Mouse (Mus musculus) kidney, adult 18-20 months (tissue): ENCODE results near the gene Zbtb18.
"Not testable (repeated sequence)": the region's sequence is repeated elsewhere in the genome, so short reads cannot be mapped to it uniquely, and the experiment has no call there.

Source experiments
- DNase-seq: peaks from one replicate; pipeline ENCODE4 v3.0.0; 2021

Gene Zbtb18

DNA sequence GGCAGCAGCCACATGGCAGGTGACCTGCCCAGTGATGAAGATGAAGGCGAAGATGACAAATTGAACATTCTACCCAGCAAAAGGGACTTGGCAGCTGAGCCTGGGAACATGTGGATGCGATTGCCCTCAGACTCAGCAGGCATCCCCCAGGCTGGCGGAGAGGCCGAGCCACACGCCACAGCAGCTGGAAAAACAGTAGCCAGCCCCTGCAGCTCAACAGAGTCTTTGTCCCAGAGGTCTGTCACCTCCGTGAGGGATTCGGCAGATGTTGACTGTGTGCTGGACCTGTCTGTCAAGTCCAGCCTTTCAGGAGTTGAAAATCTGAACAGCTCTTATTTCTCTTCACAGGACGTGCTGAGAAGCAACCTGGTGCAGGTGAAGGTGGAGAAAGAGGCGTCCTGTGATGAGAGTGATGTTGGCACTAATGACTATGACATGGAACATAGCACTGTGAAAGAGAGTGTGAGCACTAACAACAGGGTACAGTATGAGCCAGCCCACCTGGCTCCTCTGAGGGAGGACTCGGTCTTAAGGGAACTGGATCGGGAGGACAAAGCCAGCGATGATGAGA, 5.5 kb downstream of the Zbtb18 start:
- no peak for DNase-seq

DNA sequence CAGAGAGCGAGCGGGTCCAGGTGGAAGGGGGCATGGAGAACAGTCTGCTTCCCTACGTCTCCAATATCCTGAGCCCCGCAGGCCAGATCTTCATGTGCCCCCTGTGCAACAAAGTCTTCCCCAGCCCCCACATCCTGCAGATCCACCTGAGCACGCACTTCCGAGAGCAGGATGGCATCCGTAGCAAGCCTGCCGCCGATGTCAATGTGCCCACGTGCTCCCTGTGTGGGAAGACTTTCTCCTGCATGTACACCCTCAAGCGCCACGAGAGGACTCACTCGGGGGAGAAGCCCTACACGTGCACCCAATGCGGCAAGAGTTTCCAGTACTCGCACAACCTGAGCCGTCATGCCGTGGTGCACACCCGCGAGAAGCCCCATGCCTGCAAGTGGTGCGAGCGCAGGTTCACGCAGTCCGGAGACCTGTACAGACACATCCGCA, 6.0 kb downstream of the Zbtb18 start:
- DNase-seq = no peak

DNA sequence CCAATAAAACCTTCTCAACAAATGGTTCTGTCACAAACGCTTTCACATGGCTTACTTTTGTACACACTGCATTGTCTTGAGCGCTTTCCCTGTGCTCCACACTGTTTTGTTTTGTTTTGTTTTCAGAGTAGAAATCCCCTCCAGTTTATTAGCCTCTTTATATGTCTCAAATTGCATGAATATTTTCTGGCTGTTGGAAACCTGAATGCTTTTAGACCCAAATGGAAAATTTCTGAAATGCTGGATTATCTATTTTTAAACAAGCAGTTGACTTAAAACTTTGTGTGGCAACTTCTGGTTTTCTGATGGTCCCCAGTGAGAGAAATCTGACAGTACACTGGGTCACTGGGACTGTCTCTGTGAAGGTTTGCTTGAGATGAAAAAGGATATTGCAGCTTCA, 6.8 kb downstream of the Zbtb18 start:
- DNase-seq = no peak

GRCm38 (mm10) chr1:177449857-177450256, 7.7 kb downstream of the Zbtb18 start:
- not testable (repeated sequence) for DNase-seq

GRCm38 (mm10) chr1:177451041-177451440, 8.9 kb downstream of the Zbtb18 start:
- DNase-seq = no peak

DNA sequence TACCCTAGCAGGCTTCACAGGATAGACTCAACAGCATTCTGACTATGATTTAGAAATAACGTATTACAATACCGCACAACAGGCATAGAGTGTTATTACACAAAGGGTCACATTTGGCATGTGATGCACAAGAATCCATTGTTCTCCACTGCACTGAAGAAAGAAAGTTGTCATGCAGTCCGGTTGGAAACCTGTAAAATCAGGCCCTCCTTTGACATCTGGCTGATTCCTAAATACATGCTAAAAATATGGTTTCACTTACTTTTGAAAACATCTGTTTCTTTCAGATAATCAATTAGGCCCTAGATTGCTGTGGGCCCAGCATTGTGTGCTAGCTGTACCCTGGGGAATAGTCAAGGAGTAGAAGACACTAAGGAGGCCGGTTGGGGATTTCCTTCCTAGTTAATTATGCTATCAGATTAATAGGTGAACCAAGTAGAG, 9.9 kb downstream of the Zbtb18 start:
- no peak for DNase-seq

DNA sequence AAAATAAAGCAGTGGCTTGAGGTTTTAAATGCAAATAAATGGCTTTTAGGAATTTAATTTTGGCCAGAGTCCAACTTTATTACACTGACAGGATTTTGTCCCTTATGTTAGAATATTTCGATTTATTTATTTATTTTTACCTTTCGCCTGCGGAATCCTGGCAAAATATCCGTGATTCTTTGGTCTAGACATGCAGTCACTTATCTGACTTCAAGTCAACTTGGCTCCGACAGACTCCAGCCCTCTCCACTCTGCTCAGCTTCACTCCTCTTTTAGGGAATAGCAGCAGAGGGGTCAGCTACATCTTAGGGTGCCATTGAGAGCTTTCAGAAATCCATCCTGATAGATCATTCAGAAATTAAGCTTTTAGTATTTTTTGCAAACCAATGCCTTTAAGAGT, 10.8 kb downstream of the Zbtb18 start:
- DNase-seq = no peak

- no peak for DNase-seq
Observed at GRCm38 (mm10) chr1:177453806-177454205, 11.7 kb downstream of the Zbtb18 start.

DNA sequence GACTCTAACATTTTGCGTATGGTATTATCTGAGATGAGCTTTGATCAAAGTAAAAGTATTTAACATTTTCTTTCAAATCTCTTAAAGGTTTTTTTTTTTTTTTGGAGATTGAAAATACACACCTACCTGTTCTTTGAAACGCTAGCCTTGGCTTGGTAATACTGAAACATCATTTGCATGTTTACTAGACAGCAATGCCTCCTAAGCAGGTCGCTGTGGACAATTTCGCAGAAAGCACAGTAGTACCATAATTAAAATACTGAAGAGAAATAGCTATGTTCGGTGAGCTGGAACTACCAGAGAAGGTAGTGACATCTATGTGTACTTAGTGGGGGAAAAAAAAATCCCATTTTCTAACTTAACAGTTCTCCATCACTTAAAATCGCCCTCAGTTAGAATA, 12.3 kb downstream of the Zbtb18 start:
- DNase-seq = no peak

GRCm38 (mm10) chr1:177455466-177455865, 13.3 kb downstream of the Zbtb18 start:
- DNase-seq = no peak

DNA sequence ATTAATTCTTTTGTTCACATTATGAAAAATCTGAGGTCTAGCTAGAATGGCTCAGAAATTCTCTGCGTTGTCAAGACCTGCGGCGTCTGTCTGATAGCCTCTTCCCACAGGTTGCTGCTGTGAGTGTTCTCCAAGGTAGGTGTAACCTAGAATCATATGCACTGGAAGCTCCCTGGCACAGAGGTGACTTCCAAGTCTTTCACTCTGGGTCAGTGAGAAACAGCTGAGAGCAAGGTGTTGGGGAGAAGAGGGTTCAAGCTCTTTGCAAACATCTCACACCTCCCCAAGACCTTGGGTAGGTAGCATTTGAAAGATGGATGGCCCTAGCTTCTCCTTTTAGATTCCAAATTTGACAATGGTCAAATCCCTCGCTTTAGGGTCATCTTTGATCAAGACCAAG, 14.1 kb downstream of the Zbtb18 start:
- DNase-seq = no peak

GRCm38 (mm10) chr1:177456772-177457171, 14.6 kb downstream of the Zbtb18 start:
- no peak for DNase-seq

DNA sequence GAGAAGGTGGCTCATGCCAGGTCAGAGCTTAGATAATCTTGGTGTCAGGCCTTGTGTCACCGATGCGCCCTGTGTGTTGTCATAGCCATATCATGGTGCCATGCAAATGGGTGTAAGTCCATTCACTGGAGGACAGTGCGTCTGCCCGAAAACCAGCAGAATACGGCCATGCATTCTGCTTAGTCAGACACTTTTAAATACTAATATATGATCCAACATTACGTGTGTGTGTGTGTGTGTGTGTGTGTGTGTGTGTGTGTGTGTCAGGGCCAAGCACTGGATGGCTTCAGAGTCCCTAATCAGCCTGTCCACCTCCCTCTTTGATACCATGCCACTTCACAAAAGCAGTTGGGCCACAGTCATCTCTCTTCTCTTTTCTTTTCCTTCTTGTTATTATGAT, 15.8 kb downstream of the Zbtb18 start:
- DNase-seq = no peak

DNA sequence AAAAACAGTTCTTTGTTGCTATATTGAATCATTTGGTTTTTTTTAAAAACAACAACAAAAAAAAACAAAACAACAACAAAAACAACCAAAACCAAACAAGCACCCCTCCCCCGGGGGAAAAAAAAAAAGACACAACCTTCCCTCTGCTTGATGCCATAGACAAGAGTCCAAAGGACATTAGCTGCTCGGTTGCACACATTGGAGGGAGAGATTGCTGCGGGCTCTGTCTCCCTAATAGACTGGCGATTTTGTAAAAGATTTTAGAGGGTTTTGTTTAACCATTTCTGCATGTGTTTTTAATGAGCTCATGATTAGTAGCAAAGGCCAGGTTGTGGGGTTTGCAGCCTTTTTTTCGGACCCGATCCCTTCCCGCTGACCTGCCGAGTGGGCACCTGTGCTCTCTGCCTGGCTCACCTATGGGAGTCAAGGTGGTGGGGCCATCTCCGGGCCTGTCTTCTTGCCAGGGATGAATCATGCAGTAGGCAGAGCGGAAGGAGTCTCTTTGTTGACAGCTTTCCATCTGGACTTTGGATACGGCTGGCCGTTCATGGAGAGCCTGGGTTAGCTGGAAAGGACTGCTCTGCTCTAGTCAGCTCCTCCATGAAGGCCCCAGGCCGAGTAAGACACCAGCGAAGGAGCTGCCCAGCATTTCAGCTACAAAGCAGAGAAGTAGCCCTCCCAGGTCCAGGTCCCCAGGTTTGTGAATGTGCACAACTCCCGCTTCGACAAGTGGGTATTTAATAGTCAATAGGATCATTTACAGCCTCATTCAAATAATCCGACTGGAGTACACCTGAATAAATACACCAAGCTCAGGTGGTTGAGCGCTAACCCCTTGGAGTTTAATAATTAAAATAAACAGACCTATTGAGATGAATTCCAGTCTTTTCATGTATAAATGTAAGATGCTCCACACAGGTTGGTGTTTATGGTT, 16.6 kb downstream of the Zbtb18 start:
- DNase-seq = peak; percentile 77

DNA sequence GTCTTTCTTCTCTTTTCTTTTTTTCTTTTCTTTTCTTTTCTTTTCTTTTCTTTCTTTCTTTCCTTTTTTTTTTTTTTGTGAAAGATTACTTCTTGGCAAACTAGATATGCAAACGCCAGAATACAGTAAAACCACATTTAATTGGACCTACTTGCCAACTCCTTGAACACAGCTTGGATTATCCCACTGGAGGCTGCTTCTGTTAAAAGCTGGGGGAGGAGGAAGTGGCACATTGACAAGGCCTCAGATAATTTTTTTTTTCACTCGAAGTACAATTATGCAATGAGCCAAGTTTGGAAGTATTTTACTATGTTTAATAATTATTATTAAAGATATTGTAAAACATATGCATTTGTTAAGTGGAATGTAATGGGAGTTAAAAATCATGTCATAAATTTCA, 17.4 kb downstream of the Zbtb18 start:
- DNase-seq = no peak

GRCm38 (mm10) chr1:177467150-177467549, 25.0 kb downstream of the Zbtb18 start:
- no peak for DNase-seq

- no peak for DNase-seq
Observed at GRCm38 (mm10) chr1:177468436-177468835, 26.3 kb downstream of the Zbtb18 start.

- no peak for DNase-seq
Observed at GRCm38 (mm10) chr1:177470091-177470490, 27.9 kb downstream of the Zbtb18 start.

GRCm38 (mm10) chr1:177470951-177471350, 28.8 kb downstream of the Zbtb18 start:
- no peak for DNase-seq

GRCm38 (mm10) chr1:177475542-177476197, 33.5 kb downstream of the Zbtb18 start:
- no peak for DNase-seq

- no peak for DNase-seq
Observed at GRCm38 (mm10) chr1:177478578-177478977, 36.4 kb downstream of the Zbtb18 start.

DNA sequence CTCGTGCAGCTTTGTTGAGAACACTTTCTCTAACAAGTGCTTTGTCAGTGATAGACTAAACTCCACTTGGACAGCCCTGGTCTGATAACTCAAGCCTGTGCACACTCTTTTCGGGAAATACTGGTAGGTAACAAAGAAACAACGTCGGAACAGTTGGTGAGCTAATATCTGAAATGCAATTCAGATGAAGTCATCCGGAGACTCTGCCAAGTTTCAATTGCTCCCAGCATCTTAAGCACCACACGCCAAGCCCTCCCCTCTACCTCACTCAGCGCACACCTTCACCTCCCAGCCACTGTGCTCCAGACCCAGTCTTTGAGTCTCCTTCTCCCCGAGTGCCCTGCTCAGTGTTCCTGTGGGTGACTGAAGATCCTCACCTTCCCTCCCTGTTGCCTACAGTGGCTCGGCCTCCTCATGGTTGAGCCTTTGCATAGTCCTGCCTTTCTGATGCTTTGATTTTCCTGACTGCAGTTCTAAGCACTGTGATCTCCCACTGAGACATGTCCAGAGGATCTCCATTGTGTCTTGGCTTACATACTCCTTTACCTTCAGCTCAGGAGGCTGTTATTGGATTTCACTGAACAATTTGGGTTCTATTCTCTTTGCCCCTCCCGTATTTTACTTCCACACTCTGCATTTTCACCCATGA, 37.3 kb downstream of the Zbtb18 start:
- no peak for DNase-seq

DNA sequence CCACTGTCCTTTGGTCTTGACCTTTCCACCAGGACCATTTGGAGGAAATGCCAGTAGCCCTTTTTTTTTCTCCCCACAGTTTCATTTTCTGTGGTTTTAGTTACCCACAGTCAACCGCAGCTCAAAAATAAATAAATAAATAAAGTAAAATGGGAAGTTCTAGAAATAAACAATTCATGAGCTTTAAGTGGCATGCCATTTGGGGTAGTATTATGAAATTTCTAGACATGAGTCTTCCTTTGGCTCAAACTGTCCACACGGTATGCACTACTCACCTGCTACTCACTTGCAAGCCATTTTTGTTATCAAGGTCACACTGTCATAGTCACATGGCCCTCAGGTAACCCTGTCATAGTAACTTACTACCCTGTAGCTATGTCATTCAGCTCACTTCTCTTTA, 41.5 kb downstream of the Zbtb18 start:
- no peak for DNase-seq
